Mouse (Mus musculus): ENCODE data around the gene Ccnj. TPM values are rescaled to one million over a fixed set of nuclear protein-coding genes. Genes with fewer than 3 reads are reported as not detected.
A peak's percentile ranks its signal among the peaks of the same experiment; 100 is the strongest.

Ccnj gene
- polyA plus RNA-seq, 1 experiment from 2014 or later: 40.0 TPM

- H3K9me3 ChIP-seq (replicated peaks; ENCODE audit: control insufficient read depth, low read length): no peaks in the 10 kb centered on the region
- no peaks in the 10 kb centered on the region for H3K36me3 ChIP-seq (replicated peaks; ENCODE audit: control insufficient read depth, insufficient read depth, low read depth, low read length)
- no peaks in the 10 kb centered on the region for H3K27me3 ChIP-seq (ENCODE audit: control insufficient read depth, insufficient read depth, low read length)
- whole genome bisulfite sequencing: under 1% methylated on average over 87 of the region's 89 CpGs
- peak within 1 kb of the TSS; percentile 85 for H3K9ac ChIP-seq (replicated peaks; ENCODE audit: low read length)
- peak within 1 kb of the TSS; percentile 71 for H3K4me2 ChIP-seq (ENCODE audit: low read depth, low read length)
- peak within 1 kb of the TSS; percentile 84 for H3K27ac ChIP-seq (replicated peaks; ENCODE audit: low read depth, low read length)
- peak within 1 kb of the TSS; percentile 59 for H3K4me3 ChIP-seq (ENCODE audit: low read depth, low read length)
- DNase-seq (ENCODE audit: low spot score) (peak; percentile 94), ATAC-seq (replicated peaks; ENCODE audit: insufficient number of reproducible peaks, low FRiP score, low TSS enrichment, low read depth) (peak; percentile 92)
- H3K4me1 ChIP-seq (ENCODE audit: control insufficient read depth, insufficient read depth, low read length): no peaks in the 10 kb centered on the region
These were observed 63.7 kb downstream of the Ccnj start, which contains the start of gene Zfp518a for GRCm38 (mm10) chr19:40894519-40895392. TSS of gene Zfp518a (plus strand) at chr19:40894705.

DNA sequence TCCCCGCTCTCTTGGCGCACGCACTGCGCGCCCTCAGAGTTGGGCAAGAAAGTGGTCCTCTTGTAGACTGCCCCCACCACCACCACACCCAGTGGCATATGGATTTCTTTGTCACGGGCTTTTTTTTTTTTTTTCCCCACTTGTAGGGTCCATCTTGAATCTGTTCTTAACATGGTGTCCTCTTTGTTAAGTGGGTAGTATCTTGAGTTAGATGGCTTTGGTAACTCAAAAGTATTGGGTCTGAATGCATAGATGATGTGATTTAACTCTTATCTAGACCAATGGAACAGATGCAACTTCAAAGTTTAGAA, 64.3 kb downstream of the Ccnj start:
- Histone ChIP-seq H3K27me3 (ENCODE audit: control insufficient read depth, insufficient read depth, low read length) (no peaks in the 10 kb centered on the region), H3K27ac (replicated peaks; ENCODE audit: low read depth, low read length) (peak overlapping the region; percentile 84), H3K9me3 (replicated peaks; ENCODE audit: control insufficient read depth, low read length) (no peaks in the 10 kb centered on the region), H3K36me3 (replicated peaks; ENCODE audit: control insufficient read depth, insufficient read depth, low read depth, low read length) (no peaks in the 10 kb centered on the region), H3K4me3 (ENCODE audit: low read depth, low read length) (peak overlapping the region; percentile 59), H3K4me1 (ENCODE audit: control insufficient read depth, insufficient read depth, low read length) (no peaks in the 10 kb centered on the region), H3K4me2 (ENCODE audit: low read depth, low read length) (peak overlapping the region; percentile 71), H3K9ac (replicated peaks; ENCODE audit: low read length) (peak overlapping the region; percentile 85)
- DNase-seq (ENCODE audit: low spot score) (no peak), ATAC-seq (replicated peaks; ENCODE audit: insufficient number of reproducible peaks, low FRiP score, low TSS enrichment, low read depth) (no peak)
- 0% methylated on average over 6 of the region's 6 CpGs for WGBS

Small RNA genes within 50 kb of the gene (microRNA-seq; reads per million reads assigned to microRNA genes)
- not detected for gene Mir8092 (ENCODE audit: borderline number of aligned reads)

Other genes starting within 250 kb of the Ccnj start
- 56.0 and 59.7 TPM in 2 replicates for gene Aldh18a1, start 242.8 kb upstream of the Ccnj start, polyA plus RNA-seq (2014; fragmentation: Nextera tagmentation; extraction: Ambion mirVana)
- 10.3 and 11.2 TPM in 2 replicates for gene Tctn3, start 219.0 kb upstream of the Ccnj start, polyA plus RNA-seq (2014; fragmentation: Nextera tagmentation; extraction: Ambion mirVana)
- gene Entpd1, start 218.9 kb upstream of the Ccnj start, polyA plus RNA-seq (2014; fragmentation: Nextera tagmentation; extraction: Ambion mirVana): 6.1 and 7.9 TPM in 2 replicates
- gene Cc2d2b, start 82.5 kb upstream of the Ccnj start, polyA plus RNA-seq (2014; fragmentation: Nextera tagmentation; extraction: Ambion mirVana): 0.06 and 0.25 TPM in 2 replicates
- gene Zfp518a, start 63.4 kb downstream of the Ccnj start, polyA plus RNA-seq (2014; fragmentation: Nextera tagmentation; extraction: Ambion mirVana): 19.6 and 23.1 TPM in 2 replicates
- gene Blnk, start 163.3 kb downstream of the Ccnj start, polyA plus RNA-seq (2014; fragmentation: Nextera tagmentation; extraction: Ambion mirVana): 1.2 and 1.4 TPM in 2 replicates
- not detected in 2 replicates for gene Dntt, start 198.0 kb downstream of the Ccnj start, polyA plus RNA-seq (2014; fragmentation: Nextera tagmentation; extraction: Ambion mirVana)
- gene Opalin, start 245.8 kb downstream of the Ccnj start, polyA plus RNA-seq (2014; fragmentation: Nextera tagmentation; extraction: Ambion mirVana): not detected in 2 replicates

Data from embryonic facial prominence, embryonic 11.5 days (tissue).